Mouse (Mus musculus) ES-E14 (cell line): ENCODE measurements around the gene Gsdma. TPM values are rescaled to one million over a fixed set of nuclear protein-coding genes. Genes with fewer than 3 reads are reported as not detected.
"Not testable (repeated sequence)": the region's sequence is repeated elsewhere in the genome, so short reads cannot be mapped to it uniquely, and the experiment has no call there.

Source experiments
- DNase-seq: peaks from one replicate; pipeline ENCODE4 v3.0.0-alpha.2; 2013; ENCODE audit warnings: low read depth, low spot score
- H3K27ac ChIP-seq: 2 replicates; pipeline ENCODE4 v1.5.1; 2012; ENCODE audit warnings: low read depth, mild to moderate bottlenecking, low read length, moderate library complexity, mixed read lengths; ENCODE audit not compliant: poor library complexity, insufficient read depth, severe bottlenecking
- H3K36me3 ChIP-seq: 2 replicates; pipeline ENCODE4 v1.6.1; 2012; ENCODE audit warnings: mild to moderate bottlenecking, low read length, moderate library complexity, mixed read lengths; ENCODE audit not compliant: control insufficient read depth, poor library complexity, insufficient read depth, severe bottlenecking
- H3K4me1 ChIP-seq, 2 experiments: fragments of 150-350 bp in 1 of 2; sonication (generic) in 1 of 2; 2 replicates each; pipeline ENCODE4 v1.6.1; 2012; ENCODE audit warnings: low read length in 2 of 2, mild to moderate bottlenecking in 1 of 2, mixed read lengths in 1 of 2; ENCODE audit not compliant: control insufficient read depth in 2 of 2, insufficient read depth in 2 of 2, poor library complexity in 1 of 2
- H3K4me3 ChIP-seq, 2 experiments: fragments of 150-350 bp in 1 of 2; sonication (generic) in 1 of 2; 2 replicates each; pipeline ENCODE4 v1.5.1; 2012; ENCODE audit warnings: low read length in 2 of 2, low read depth in 1 of 2, mild to moderate bottlenecking in 1 of 2, mixed read lengths in 1 of 2; ENCODE audit not compliant: insufficient read depth in 1 of 2, poor library complexity in 1 of 2, severe bottlenecking in 1 of 2
- H3K9ac ChIP-seq: 2 replicates; pipeline ENCODE4 v1.6.1; 2012; ENCODE audit warnings: low read depth, mild to moderate bottlenecking, low read length, mixed read lengths; ENCODE audit not compliant: poor library complexity, insufficient read depth, severe bottlenecking
- H3K9me3 ChIP-seq: fragments of 150-350 bp; sonication (generic); 2 replicates; pipeline ENCODE4 v1.6.1; 2012; ENCODE audit warnings: low read depth, mild to moderate bottlenecking, low read length; ENCODE audit not compliant: control insufficient read depth, insufficient read depth
- CHD2 ChIP-seq: IDR thresholded peaks from 2 replicates; pipeline ENCODE4 v1.6.1; 2014; ENCODE audit warnings: mild to moderate bottlenecking, low read depth, low read length, inconsistent platforms
- HCFC1 ChIP-seq: IDR thresholded peaks from 2 replicates; pipeline ENCODE4 v1.6.1; 2012; ENCODE audit warnings: low read length, inconsistent platforms, borderline replicate concordance; ENCODE audit not compliant: insufficient read depth
- MAFK ChIP-seq: IDR thresholded peaks from 2 replicates; pipeline ENCODE4 v1.6.1; 2014; ENCODE audit warnings: mild to moderate bottlenecking, low read depth, low read length, inconsistent platforms; ENCODE audit not compliant: insufficient read depth
- ZC3H11A ChIP-seq: IDR thresholded peaks from 2 replicates; pipeline ENCODE4 v1.6.1; 2012; ENCODE audit warnings: low read depth, mild to moderate bottlenecking, inconsistent platforms, low read length, borderline replicate concordance
- ZNF384 ChIP-seq: IDR thresholded peaks from 2 replicates; pipeline ENCODE4 v1.6.1; 2012; ENCODE audit warnings: low read depth, low read length, inconsistent platforms
- in situ Hi-C, 2 experiments: fragments of 600-800 bp; cut with MboI; formaldehyde crosslinking; loops; one replicate each; pipeline ENCODE4 v1.15.1; 2025; ENCODE audit warnings: low sequenced_read_pairs in 2 of 2, inconsistent platforms in 1 of 2; ENCODE audit not compliant: unreplicated experiment in 2 of 2
- total RNA-seq: library from RNA; depleted of rRNA; stranded (reverse); fragments of 300-350 nt; gene quantifications from 2 replicates; pipeline ENCODE4 v1.2.3, GENCODE M21; 2012

Gsdma gene
- total RNA-seq, 1 experiment = 0.40 TPM

- Histone ChIP-seq H3K27ac (no peak overlapping the region), H3K9me3 (no peaks in the 10 kb centered on the region), H3K9ac (no peak overlapping the region), H3K36me3 (peaks cover 49% of the 10 kb centered on the region), H3K4me1 (peaks cover 2 to 17% of the 10 kb centered on the region in 2 experiments; a peak in 3 of 4 replicates), H3K4me3 (no peak overlapping the region)
- TF ChIP-seq ZNF384 = no peak
- no peak for TF ChIP-seq HCFC1
- TF ChIP-seq CHD2 = no peak
- no peak for TF ChIP-seq ZC3H11A
- TF ChIP-seq MAFK = no peak
- in situ Hi-C loops = no loop called here
- no peak for DNase-seq
These were observed 44.3 kb downstream of the Gsdma start for GRCm38 (mm10) chr11:98708282-98708956.

DNA sequence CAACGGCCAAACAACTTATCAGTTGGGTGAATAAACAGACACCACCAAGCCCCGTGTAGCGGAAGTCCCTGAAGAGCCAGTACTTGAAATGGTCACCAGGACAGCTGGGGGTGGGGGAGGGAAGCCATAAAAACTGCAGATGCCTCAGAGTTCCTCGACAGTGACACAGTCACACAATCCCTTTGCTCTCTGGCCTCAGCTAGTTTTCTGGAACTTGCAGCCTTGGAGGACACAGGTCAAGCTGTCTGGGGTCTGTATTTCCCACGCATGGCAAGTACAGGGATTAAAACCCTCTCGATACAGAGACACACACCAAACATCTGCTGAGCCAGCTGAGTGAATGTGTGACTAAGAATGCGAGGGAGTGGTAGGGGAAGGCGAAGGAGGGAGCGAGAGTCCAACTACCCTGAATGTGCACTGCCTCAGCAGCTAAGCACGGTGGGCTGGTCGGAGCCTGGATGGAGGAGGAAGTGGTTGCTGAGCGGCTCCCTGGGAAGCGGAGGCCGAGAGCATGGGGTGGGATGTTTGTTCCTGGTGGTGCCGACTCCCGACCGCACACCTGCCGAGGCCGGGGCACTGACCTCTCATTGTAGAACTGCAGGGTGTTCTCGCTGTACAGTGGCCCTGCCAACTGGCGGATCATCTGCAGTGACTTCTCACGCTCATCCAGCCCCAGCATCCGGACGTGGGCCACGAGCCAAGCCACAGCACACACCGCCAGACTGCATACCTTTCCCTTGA is 45.0 kb downstream of the Gsdma start:
- H3K9me3 ChIP-seq = no peaks in the 10 kb centered on the region
- H3K27ac ChIP-seq = no peak overlapping the region
- DNase-seq = no peak
- TF ChIP-seq HCFC1 (no peak), CHD2 (no peak), MAFK (no peak), ZNF384 (no peak), ZC3H11A (no peak)
- H3K4me3 ChIP-seq = no peak overlapping the region
- in situ Hi-C loops = no loop called here
- peaks cover 2 to 17% of the 10 kb centered on the region in 2 experiments; a peak in 3 of 4 replicates for H3K4me1 ChIP-seq
- H3K36me3 ChIP-seq = peaks cover 56% of the 10 kb centered on the region
- H3K9ac ChIP-seq = no peak overlapping the region; the same call in 1 of the 2 replicates

- Histone ChIP-seq H3K27ac (no peak overlapping the region), H3K36me3 (peaks cover 52% of the 10 kb centered on the region), H3K4me1 (peaks cover 2 to 17% of the 10 kb centered on the region in 2 experiments; a peak in 3 of 4 replicates), H3K4me3 (no peak overlapping the region), H3K9ac (no peak overlapping the region), H3K9me3 (no peaks in the 10 kb centered on the region)
- no peak for TF ChIP-seq MAFK
- no peak for TF ChIP-seq HCFC1
- TF ChIP-seq ZC3H11A = peak; percentile 1; the same call in 1 of the 2 replicates
- no peak for TF ChIP-seq ZNF384
- no peak for TF ChIP-seq CHD2
- DNase-seq = peak; percentile 90
- in situ Hi-C loops = no loop called here
These were observed 46.4 kb downstream of the Gsdma start for GRCm38 (mm10) chr11:98710416-98711045.

DNA sequence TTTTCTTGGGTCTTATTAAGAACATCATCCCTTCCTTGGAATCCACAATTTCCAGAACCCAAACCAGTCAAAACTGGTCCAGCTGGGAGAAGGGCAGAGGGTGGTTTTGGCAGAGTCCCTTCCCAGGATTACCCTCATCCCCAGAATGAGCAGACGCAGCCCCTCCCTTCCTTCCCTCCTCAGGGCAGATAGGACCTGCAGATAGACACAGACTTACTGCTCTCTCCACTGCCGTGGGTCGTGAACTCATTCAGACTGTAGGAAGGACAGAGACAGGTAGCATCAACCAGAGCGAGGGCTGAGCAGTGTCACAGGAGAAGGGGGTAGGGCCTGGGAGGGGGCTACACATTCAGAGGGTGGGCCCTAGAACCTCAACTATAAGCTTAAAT is 46.9 kb downstream of the Gsdma start:
- no peak overlapping the region for H3K27ac ChIP-seq
- peaks cover 2 to 17% of the 10 kb centered on the region in 2 experiments; a peak in 3 of 4 replicates for H3K4me1 ChIP-seq
- no peak overlapping the region for H3K4me3 ChIP-seq
- peaks cover 52% of the 10 kb centered on the region for H3K36me3 ChIP-seq
- TF ChIP-seq MAFK (no peak), HCFC1 (no peak), ZC3H11A (no peak)
- no peak for DNase-seq
- no peak overlapping the region for H3K9ac ChIP-seq
- H3K9me3 ChIP-seq = no peaks in the 10 kb centered on the region
- in situ Hi-C loops = no loop called here

GRCm38 (mm10) chr11:98712009-98712408 is 47.9 kb downstream of the Gsdma start:
- H3K4me3 ChIP-seq, H3K27ac ChIP-seq, H3K9ac ChIP-seq, in situ Hi-C loops, H3K9me3 ChIP-seq, DNase-seq: not testable (repeated sequence)
- Histone ChIP-seq H3K36me3 (peaks cover 44% of the 10 kb centered on the region), H3K4me1 (peaks cover 2 to 20% of the 10 kb centered on the region in 2 experiments; a peak in 3 of 4 replicates)
